Mouse (Mus musculus) thymus, postnatal 4 days (tissue): ENCODE measurements around the gene Ccm2.
"Not testable (repeated sequence)": the region's sequence is repeated elsewhere in the genome, so short reads cannot be mapped to it uniquely, and the experiment has no call there.

Experiments used
- DNase-seq: peaks from one replicate; pipeline ENCODE4 v3.0.0; 2021

The Ccm2 gene

GRCm38 (mm10) chr11:6546205-6547013 is at the start of gene Ccm2:
Ccm2 (plus strand) TSS chr11:6546887.
- peak; percentile 96 for DNase-seq

GRCm38 (mm10) chr11:6497311-6497948 is 49.3 kb upstream of the Ccm2 start:
- no peak for DNase-seq

- DNase-seq = no peak
Measured at GRCm38 (mm10) chr11:6502506-6502905, 44.2 kb upstream of the Ccm2 start.

GRCm38 (mm10) chr11:6504226-6504625 is 42.5 kb upstream of the Ccm2 start:
- DNase-seq = no peak

- no peak for DNase-seq
Measured at GRCm38 (mm10) chr11:6504689-6505088, 42.0 kb upstream of the Ccm2 start.

- DNase-seq = no peak
Measured at GRCm38 (mm10) chr11:6506516-6506915, 40.2 kb upstream of the Ccm2 start.

- DNase-seq = no peak
Measured at GRCm38 (mm10) chr11:6508269-6508876, 38.3 kb upstream of the Ccm2 start.

GRCm38 (mm10) chr11:6514837-6515236 is 31.9 kb upstream of the Ccm2 start:
- DNase-seq = no peak

- peak; percentile 66 for DNase-seq
Measured at GRCm38 (mm10) chr11:6519491-6520033, 27.1 kb upstream of the Ccm2 start.

GRCm38 (mm10) chr11:6520507-6521173 is 26.0 kb upstream of the Ccm2 start, which contains the start of gene Myo1g:
Myo1g (minus strand) TSS chr11:6520965.
- peak; percentile 74 for DNase-seq

GRCm38 (mm10) chr11:6522782-6523525 is 23.7 kb upstream of the Ccm2 start:
- peak; percentile 36 for DNase-seq

- DNase-seq = no peak
Measured at GRCm38 (mm10) chr11:6523662-6524088, 23.0 kb upstream of the Ccm2 start.

GRCm38 (mm10) chr11:6524165-6524879 is 22.4 kb upstream of the Ccm2 start:
- DNase-seq = no peak

GRCm38 (mm10) chr11:6524880-6525238 is 21.8 kb upstream of the Ccm2 start:
- DNase-seq = no peak

- no peak for DNase-seq
Measured at GRCm38 (mm10) chr11:6525241-6525640, 21.4 kb upstream of the Ccm2 start.

- DNase-seq = not testable (repeated sequence)
Measured at GRCm38 (mm10) chr11:6526526-6527255, 20.0 kb upstream of the Ccm2 start.

- DNase-seq = no peak
Measured at GRCm38 (mm10) chr11:6527256-6528185, 19.2 kb upstream of the Ccm2 start.

- peak; percentile 100 for DNase-seq
Measured at GRCm38 (mm10) chr11:6528186-6529006, 18.3 kb upstream of the Ccm2 start.

GRCm38 (mm10) chr11:6529961-6530360 is 16.7 kb upstream of the Ccm2 start:
- no peak for DNase-seq
